Mouse (Mus musculus) frontal cortex, postnatal 25 days (tissue): ENCODE measurements around the gene Kcnh2.

Experiments
- DNase-seq, 2 experiments: peaks; one replicate each; pipeline ENCODE4 v3.0.0; 2022; ENCODE audit warnings: low spot score in 2 of 2

Kcnh2 gene

DNA sequence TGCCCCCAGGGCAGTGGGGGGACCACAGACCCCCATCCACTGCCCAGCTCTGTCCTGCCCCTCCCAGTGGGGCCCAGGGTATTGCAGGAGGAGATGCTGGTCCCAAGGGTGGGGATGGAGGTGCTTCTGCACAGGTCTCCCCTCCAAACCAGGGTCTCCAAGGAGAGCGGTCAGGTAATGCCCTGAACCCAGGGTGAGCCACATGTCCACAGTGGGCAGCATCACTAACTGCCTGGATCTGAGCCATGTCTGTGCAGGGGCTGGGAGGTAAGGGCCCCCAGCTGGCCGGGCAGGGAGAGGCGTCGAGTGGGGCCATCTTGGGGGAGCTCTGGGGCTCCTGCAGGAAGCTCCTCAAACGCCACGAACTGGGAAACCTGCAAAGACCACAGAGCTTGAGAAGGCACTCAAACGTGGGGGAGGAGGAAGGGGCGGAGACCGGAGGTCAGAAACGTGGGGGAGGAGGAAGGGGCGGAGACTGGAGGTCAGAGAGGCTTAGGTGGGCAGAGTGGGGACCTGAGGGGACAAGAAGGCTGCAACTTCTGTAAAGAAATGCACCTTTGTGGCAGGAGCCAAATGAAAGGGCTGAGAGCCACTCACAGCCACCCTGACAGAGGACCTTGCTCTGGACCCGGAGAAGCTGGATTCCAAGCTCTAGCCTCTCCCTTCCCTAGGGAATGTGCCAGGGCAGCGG is 31.5 kb downstream of the Kcnh2 start:
- no peak for DNase-seq

- no peak for DNase-seq
These were observed 42.2 kb downstream of the Kcnh2 start for GRCm38 (mm10) chr5:24309223-24309622.

- DNase-seq = no peak
These were observed 42.8 kb downstream of the Kcnh2 start for GRCm38 (mm10) chr5:24308621-24309020.

DNA sequence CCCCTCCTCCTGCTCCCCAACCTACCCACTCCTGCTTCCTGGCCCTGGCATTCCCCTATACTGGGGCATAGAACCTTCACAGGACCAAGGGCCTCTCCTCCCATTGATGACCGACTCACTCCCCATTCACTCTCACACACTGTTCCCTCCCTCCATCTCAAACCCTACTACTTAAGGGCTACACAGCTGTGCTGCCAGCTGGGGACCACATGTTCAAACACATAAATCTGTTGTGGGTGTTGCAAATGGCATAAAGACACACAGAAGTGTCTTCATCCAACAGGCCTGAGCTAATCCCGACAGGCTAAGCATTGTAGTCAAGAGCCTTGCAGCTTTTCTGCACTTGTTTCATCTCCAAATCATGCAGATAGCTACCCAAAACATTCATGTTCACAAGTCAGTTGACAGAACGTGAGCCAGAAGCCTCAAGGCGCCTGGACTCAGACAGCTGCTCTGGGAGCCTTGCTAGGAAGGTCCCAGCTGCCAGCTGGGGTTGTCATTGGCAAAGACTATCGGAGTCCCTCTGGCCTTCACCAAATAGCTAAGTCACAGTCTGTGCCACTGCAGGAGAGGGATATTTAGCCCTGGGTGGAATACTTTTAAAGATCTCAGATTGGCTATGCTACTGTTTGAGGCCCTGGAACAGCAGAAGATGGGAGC is 44.2 kb downstream of the Kcnh2 start:
- no peak for DNase-seq

DNA sequence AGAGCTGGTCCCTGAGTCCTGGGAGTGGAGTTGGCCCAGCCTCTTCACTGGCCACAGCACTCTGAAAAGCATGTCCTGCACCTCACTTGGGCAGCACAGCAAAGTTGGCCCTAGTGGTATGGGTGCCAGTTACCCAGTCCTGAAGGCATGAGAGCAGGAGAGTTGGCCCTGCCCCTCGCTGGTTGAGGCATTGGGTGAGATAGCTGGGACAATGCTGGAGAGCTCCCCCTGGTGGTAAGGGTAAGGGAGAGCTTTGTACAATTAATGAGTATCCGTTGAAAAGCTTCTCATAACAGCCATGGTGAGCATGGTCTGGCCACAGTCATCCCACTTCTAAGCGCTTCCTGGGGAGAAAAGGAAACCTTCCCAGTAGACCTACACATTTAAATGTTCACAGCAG is 48.2 kb downstream of the Kcnh2 start:
- DNase-seq = no peak

DNA sequence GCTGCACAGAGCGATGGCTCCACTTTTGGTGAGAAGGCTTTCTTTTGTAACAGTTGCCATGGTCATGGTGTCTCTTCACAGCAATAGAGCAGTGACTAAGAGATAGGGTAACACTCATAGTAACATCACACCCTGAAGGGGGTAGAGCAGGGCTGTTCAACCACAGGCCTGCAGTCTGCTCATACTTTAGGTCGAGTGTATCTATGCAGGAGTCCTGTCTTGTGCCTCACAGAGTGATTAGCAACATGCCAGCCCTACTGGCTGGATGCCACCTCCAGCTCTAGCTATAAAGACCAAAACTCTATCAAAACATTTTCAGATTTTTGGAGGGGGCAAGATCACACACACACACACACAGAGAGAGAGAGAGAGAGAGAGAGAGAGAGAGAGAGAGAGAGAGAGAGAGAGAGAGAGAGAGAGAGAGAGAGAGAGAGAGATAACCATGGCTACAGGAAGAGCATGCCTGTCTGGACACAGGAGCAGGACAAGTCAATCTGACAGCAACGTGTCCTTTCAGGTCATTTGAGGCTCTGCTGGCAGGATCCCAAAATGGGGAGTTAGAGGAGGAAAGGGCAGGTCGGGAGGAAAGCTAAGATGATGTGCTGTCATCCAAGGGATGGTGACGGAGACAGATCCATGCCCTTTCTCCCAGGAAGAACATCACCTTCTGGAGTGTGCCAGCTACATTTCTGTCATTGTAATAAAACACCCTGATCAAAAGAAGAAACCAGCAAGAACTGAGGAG is 51.4 kb downstream of the Kcnh2 start:
- DNase-seq = no peak

DNA sequence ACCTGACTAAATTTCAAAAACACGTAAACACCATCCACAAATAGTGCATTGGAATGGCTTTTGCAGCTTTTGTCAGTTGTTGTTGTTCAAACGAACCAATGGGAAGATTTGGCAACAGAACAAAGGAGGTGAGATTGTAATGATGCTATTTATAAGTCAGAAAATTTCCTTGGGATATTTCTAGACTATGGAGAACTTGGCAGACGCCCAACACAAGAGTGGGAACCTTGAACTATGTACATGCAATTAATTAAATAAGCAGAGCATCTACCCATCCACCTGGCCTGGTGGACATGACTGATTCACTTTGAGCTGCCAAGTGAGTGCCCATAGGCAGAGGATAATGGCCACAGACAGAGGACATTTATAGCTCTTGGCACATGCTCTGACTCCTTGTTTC is 59.5 kb downstream of the Kcnh2 start:
- no peak for DNase-seq

- no peak for DNase-seq
These were observed 65.0 kb downstream of the Kcnh2 start for GRCm38 (mm10) chr5:24286221-24286970.

GRCm38 (mm10) chr5:24284145-24284544 is 67.3 kb downstream of the Kcnh2 start:
- DNase-seq = no peak

GRCm38 (mm10) chr5:24283181-24283580 is 68.2 kb downstream of the Kcnh2 start:
- DNase-seq = no peak

- DNase-seq = no peak
These were observed 70.9 kb downstream of the Kcnh2 start for GRCm38 (mm10) chr5:24280523-24280922.

DNA sequence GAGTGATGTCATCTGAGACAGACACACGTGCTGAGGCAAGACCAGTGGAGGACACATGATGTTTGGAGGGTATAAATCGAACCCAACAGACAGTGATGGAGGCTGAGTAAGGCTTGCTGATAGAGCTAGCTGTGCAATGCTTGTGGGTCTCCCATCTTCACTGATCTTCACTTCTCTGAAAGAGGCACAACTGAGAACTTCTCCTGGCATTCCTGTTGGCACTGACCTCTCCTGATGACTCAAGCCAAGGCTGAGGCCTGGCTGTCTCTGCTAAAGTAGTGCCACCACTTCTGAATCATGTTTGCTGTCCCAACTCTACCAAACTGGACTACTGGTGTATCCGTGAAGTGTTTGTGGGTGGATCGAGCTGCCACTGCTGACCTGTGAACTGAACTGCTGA is 71.9 kb downstream of the Kcnh2 start:
- no peak for DNase-seq

GRCm38 (mm10) chr5:24278206-24278605 is 73.2 kb downstream of the Kcnh2 start:
- DNase-seq = no peak

DNA sequence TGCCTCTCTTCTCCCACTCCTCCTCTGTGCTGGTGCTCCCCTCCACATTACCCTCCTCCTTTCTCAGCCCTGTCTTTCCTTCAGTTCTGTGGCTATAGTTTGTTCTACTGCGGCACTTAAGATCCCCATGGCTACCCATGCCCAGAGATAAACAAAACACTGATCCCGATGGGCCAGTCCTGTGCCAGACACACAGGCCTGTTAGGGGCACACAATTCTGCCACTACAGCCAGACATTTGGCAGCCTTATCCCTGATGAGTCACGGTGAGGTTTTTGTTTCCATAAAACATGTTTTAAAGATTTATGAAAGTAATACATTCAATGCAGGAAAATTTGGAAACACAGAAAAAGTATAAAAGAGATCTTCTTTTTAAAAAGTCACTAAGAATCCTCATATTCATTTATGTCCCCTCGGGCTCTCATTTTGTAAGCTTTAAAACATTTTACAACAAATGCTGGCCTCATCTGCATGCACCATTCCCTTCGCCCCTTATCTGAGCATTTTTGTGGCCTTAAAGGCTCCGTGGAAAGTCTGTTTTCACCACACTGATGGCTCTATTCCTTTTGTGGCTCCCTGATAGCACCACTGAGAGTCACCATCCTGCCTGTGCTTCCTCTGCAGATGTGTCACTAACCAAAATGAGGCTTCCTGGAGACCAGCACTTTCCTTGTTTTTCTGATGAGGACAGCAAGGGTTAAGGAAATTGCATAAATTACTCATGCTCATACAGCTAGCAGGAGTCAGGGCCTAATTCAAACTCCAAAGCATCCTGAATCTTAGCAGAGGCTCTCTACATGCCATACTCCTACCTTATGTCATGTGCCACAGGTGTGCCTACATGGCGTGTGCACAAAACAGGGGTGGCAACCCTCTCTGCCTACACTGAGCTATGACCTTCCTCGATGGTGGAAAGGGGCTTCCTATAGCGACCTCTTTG is 77.5 kb downstream of the Kcnh2 start:
- DNase-seq = no peak

DNA sequence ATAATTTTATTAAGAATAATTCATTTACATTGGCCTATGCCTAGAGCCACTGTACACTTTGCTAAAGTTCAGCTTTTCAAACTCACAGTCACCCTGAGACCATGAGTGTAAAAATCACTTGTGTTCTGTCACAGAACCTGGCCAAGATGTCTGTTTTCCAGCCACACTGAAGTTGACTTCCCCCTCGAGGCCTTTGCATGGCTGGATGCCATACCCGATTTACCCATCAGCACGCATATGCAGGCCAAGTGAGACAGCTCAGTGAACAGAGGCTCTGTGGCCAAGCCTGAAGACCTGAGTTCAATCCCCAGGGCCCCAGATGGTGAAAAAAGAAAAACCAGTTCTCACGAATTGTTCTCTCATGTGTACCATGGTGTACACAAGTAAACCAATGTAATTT is 80.5 kb downstream of the Kcnh2 start:
- DNase-seq = no peak
